Mouse (Mus musculus): ENCODE measurements around the gene Kif5c. TPM values are rescaled to one million over a fixed set of nuclear protein-coding genes. Genes with fewer than 3 reads are reported as not detected.

The Kif5c gene
- polyA plus RNA-seq, 1 experiment from 2014 or later = 2.7 TPM

GRCm38 (mm10) chr2:49726672-49727071, 107.6 kb downstream of the Kif5c start:
- Histone ChIP-seq H3K9me3 (replicated peaks; ENCODE audit: low read length) (no peaks in the 10 kb centered on the region), H3K36me3 (ENCODE audit: insufficient read depth, low read length) (no peaks in the 10 kb centered on the region), H3K4me1 (replicated peaks; ENCODE audit: insufficient read depth, low read length) (no peaks in the 10 kb centered on the region; the same call in 1 of the 2 replicates), H3K27ac (no peak overlapping the region), H3K4me3 (replicated peaks; ENCODE audit: low read depth, low read length) (no peak overlapping the region), H3K27me3 (ENCODE audit: insufficient read depth, low read length) (no peaks in the 10 kb centered on the region), H3K9ac (ENCODE audit: low read depth, low read length) (no peak overlapping the region), H3K4me2 (ENCODE audit: low read length) (no peak overlapping the region)
- TF ChIP-seq CTCF (IDR thresholded peaks at IDR 0.05; ENCODE audit: low read depth) = no peak
- ATAC-seq (replicated peaks; ENCODE audit: low FRiP score, low read depth) (no peak), DNase-seq (ENCODE audit: low spot score) (no peak)
- WGBS = 84% methylated on average over 11 of the region's 11 CpGs

- ATAC-seq (replicated peaks; ENCODE audit: low FRiP score, low read depth) = peak; percentile 87
- Histone ChIP-seq H3K4me3 (replicated peaks; ENCODE audit: low read depth, low read length) (no peak overlapping the region), H3K4me1 (replicated peaks; ENCODE audit: insufficient read depth, low read length) (no peaks in the 10 kb centered on the region), H3K9me3 (replicated peaks; ENCODE audit: low read length) (no peaks in the 10 kb centered on the region), H3K27ac (no peak overlapping the region), H3K4me2 (ENCODE audit: low read length) (no peak overlapping the region), H3K9ac (ENCODE audit: low read depth, low read length) (no peak overlapping the region), H3K36me3 (ENCODE audit: insufficient read depth, low read length) (no peaks in the 10 kb centered on the region), H3K27me3 (ENCODE audit: insufficient read depth, low read length) (no peaks in the 10 kb centered on the region)
- peak; percentile 90 for TF ChIP-seq CTCF (IDR thresholded peaks at IDR 0.05; ENCODE audit: low read depth)
- WGBS = 15% methylated on average over 7 of the region's 7 CpGs
- DNase-seq (ENCODE audit: low spot score) = peak; percentile 95
Observed at GRCm38 (mm10) chr2:49727199-49727598, 108.1 kb downstream of the Kif5c start.

- no peaks in the 10 kb centered on the region for H3K27me3 ChIP-seq (ENCODE audit: insufficient read depth, low read length)
- ATAC-seq (replicated peaks; ENCODE audit: low FRiP score, low read depth) (no peak), DNase-seq (ENCODE audit: low spot score) (no peak)
- H3K27ac ChIP-seq = no peak overlapping the region
- no peaks in the 10 kb centered on the region for H3K4me1 ChIP-seq (replicated peaks; ENCODE audit: insufficient read depth, low read length)
- H3K4me2 ChIP-seq (ENCODE audit: low read length) = no peak overlapping the region
- no peak overlapping the region for H3K9ac ChIP-seq (ENCODE audit: low read depth, low read length)
- no peaks in the 10 kb centered on the region for H3K9me3 ChIP-seq (replicated peaks; ENCODE audit: low read length)
- no peaks in the 10 kb centered on the region for H3K36me3 ChIP-seq (ENCODE audit: insufficient read depth, low read length)
- H3K4me3 ChIP-seq (replicated peaks; ENCODE audit: low read depth, low read length) = no peak overlapping the region
- no peak for TF ChIP-seq CTCF (IDR thresholded peaks at IDR 0.05; ENCODE audit: low read depth)
- 81% methylated on average over 4 of the region's 4 CpGs for WGBS
Observed at GRCm38 (mm10) chr2:49727686-49728085, 108.6 kb downstream of the Kif5c start.

- Histone ChIP-seq H3K36me3 (ENCODE audit: insufficient read depth, low read length) (no peaks in the 10 kb centered on the region), H3K27me3 (ENCODE audit: insufficient read depth, low read length) (no peaks in the 10 kb centered on the region), H3K4me3 (replicated peaks; ENCODE audit: low read depth, low read length) (no peak overlapping the region), H3K9ac (ENCODE audit: low read depth, low read length) (no peak overlapping the region), H3K4me2 (ENCODE audit: low read length) (no peak overlapping the region), H3K27ac (no peak overlapping the region), H3K4me1 (replicated peaks; ENCODE audit: insufficient read depth, low read length) (no peaks in the 10 kb centered on the region), H3K9me3 (replicated peaks; ENCODE audit: low read length) (no peaks in the 10 kb centered on the region)
- no peak for ATAC-seq (replicated peaks; ENCODE audit: low FRiP score, low read depth)
- WGBS = 76% methylated on average over 10 of the region's 10 CpGs
- TF ChIP-seq CTCF (IDR thresholded peaks at IDR 0.05; ENCODE audit: low read depth) = no peak
- DNase-seq (ENCODE audit: low spot score) = no peak
Observed at GRCm38 (mm10) chr2:49728896-49729610, 110.0 kb downstream of the Kif5c start.

GRCm38 (mm10) chr2:49729611-49729969, 110.5 kb downstream of the Kif5c start:
- DNase-seq (ENCODE audit: low spot score) (no peak), ATAC-seq (replicated peaks; ENCODE audit: low FRiP score, low read depth) (no peak)
- no peak overlapping the region for H3K9ac ChIP-seq (ENCODE audit: low read depth, low read length)
- H3K9me3 ChIP-seq (replicated peaks; ENCODE audit: low read length) = no peaks in the 10 kb centered on the region
- no peak overlapping the region for H3K27ac ChIP-seq
- no peak for TF ChIP-seq CTCF (IDR thresholded peaks at IDR 0.05; ENCODE audit: low read depth)
- H3K27me3 ChIP-seq (ENCODE audit: insufficient read depth, low read length) = no peaks in the 10 kb centered on the region
- no peak overlapping the region for H3K4me3 ChIP-seq (replicated peaks; ENCODE audit: low read depth, low read length)
- no peaks in the 10 kb centered on the region for H3K36me3 ChIP-seq (ENCODE audit: insufficient read depth, low read length)
- 85% methylated on average over 2 of the region's 2 CpGs for WGBS
- no peaks in the 10 kb centered on the region for H3K4me1 ChIP-seq (replicated peaks; ENCODE audit: insufficient read depth, low read length)
- H3K4me2 ChIP-seq (ENCODE audit: low read length) = no peak overlapping the region

- no peak for TF ChIP-seq CTCF (IDR thresholded peaks at IDR 0.05; ENCODE audit: low read depth)
- no peaks in the 10 kb centered on the region for H3K36me3 ChIP-seq (ENCODE audit: insufficient read depth, low read length)
- 44% methylated on average over 5 of the region's 5 CpGs for WGBS
- H3K4me1 ChIP-seq (replicated peaks; ENCODE audit: insufficient read depth, low read length) = no peaks in the 10 kb centered on the region
- no peak for ATAC-seq (replicated peaks; ENCODE audit: low FRiP score, low read depth)
- H3K4me2 ChIP-seq (ENCODE audit: low read length) = no peak overlapping the region
- H3K9me3 ChIP-seq (replicated peaks; ENCODE audit: low read length) = no peaks in the 10 kb centered on the region
- H3K9ac ChIP-seq (ENCODE audit: low read depth, low read length) = no peak overlapping the region
- DNase-seq (ENCODE audit: low spot score) = no peak
- H3K27me3 ChIP-seq (ENCODE audit: insufficient read depth, low read length) = no peaks in the 10 kb centered on the region
- no peak overlapping the region for H3K4me3 ChIP-seq (replicated peaks; ENCODE audit: low read depth, low read length)
- no peak overlapping the region for H3K27ac ChIP-seq
Observed at GRCm38 (mm10) chr2:49730183-49730582, 111.1 kb downstream of the Kif5c start.

Data from kidney, postnatal 0 days (tissue).